Mouse (Mus musculus): Measurements from ENCODE around the gene Hps6.

- TF ChIP-seq EP300 (IDR thresholded peaks at IDR 0.05), result no peak
- TF ChIP-seq CTCF (IDR thresholded peaks at IDR 0.05), result no peak
Measured at GRCm38 (mm10) chr19:45988238-45988637, 15.1 kb upstream of the Hps6 start.

Measured in lung, postnatal 0 days (tissue).